Mouse (Mus musculus): ENCODE data around the gene Gm20890. TPM values are rescaled to one million over a fixed set of nuclear protein-coding genes. Genes with fewer than 3 reads are reported as not detected.
"Not testable (repeated sequence)": the region's sequence is repeated elsewhere in the genome, so short reads cannot be mapped to it uniquely, and the experiment has no call there.

Gm20890 gene
- not detected for total RNA-seq (2021)

DNA sequence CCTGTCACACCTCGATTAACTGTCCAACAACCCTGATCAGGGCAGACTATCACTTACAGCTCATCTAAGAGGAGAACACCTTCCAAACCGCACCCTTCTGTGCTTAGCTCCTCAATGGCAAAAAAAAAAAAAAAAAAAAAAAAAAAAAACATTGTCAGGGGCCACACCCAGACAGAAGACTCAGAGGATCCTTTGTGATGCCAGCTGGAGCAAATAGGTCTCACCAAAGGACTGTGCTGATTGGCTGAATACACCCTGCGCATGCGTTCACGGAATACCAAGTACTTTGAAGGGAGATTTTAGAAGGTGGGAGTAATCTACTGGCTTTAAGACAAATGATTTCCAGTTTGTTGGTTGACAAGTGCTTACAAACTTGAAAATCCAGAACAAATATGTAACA, at the start of gene Gm20890:
Gene Gm20890, minus strand, starts transcription at position 101 of the 400 bp plus-strand sequence.
- DNase-seq (ENCODE audit: extremely low spot score in 1 of 2, low spot score in 2 of 2); intact Hi-C loops (cut with DNase I): not testable (repeated sequence)
